ENCODE assay signal across 9 mouse cellular contexts in the genomic region with DNA sequence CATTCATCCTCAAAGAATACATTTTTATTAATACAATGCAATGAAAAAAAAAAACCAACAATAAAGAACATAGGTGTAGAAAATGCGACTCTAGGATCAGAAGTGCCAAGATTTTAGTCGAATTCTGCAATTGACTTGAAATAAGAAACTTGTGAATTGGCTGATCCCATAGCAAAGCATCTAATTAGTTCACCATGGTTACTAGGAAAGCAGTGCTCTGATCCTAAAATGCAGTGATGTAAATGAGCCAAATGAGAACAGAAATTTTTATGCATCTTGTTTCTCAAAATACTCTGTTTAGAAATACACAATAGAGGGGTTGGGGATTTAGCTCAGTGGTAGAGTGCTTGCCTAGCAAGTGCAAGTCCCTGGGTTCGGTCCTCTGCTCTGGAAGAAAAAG. TPM values are rescaled to one million over a fixed set of nuclear protein-coding genes. Genes with fewer than 3 reads are reported as not detected.
A peak's percentile ranks its signal among the peaks of the same experiment; 100 is the strongest.
DNase-seq lines count a peak whose midpoint lies in the region; ATAC-seq and TF ChIP-seq lines count a peak whose summit lies in the region.
"Had no signal": no experiment of that assay in that cellular context is flagged by ENCODE, and none has a peak within 500 bp of the region (broad histone marks: within the 10 kb centered on the region; RNA-seq: fewer than 3 reads in every experiment).

No protein-coding gene starts in this region.

- intact Hi-C loops in gastrocnemius, postnatal 14 days (cut with DNase I; ENCODE audit: low total_unique reads), result no loop called here

- no peaks in the 10 kb centered on the region; the same call in 1 of the 2 replicates for H3K27me3 ChIP-seq in forebrain, embryonic 12.5 days
- H3K27me3 ChIP-seq in forebrain, embryonic 13.5 days, result no peaks in the 10 kb centered on the region
- no peaks in the 10 kb centered on the region for H3K27me3 ChIP-seq in lung, embryonic 14.5 days (ENCODE audit: insufficient read depth, low read length)
- H3K27me3 ChIP-seq in hindbrain, embryonic 13.5 days, result no peaks in the 10 kb centered on the region
- H3K27me3 ChIP-seq in midbrain, embryonic 16.5 days (ENCODE audit: control insufficient read depth, insufficient read depth, low read depth, low read length), result no peaks in the 10 kb centered on the region

- no peak overlapping the region for H3K4me3 ChIP-seq in forebrain, embryonic 12.5 days (replicated peaks)
- H3K4me3 ChIP-seq in forebrain, embryonic 13.5 days, result no peak overlapping the region; the same call in 1 of the 2 replicates
- 0 out of 2 replicates have a peak overlapping the region, but pooled peaks have one; percentile 66 for H3K4me3 ChIP-seq in lung, embryonic 14.5 days (ENCODE audit: low read depth, low read length)
- H3K4me3 ChIP-seq in hindbrain, embryonic 13.5 days, result no peak overlapping the region
- H3K4me3 ChIP-seq in midbrain, embryonic 16.5 days (ENCODE audit: low read depth, low read length), result no peak overlapping the region

- H3K9ac ChIP-seq in forebrain, embryonic 12.5 days, result no peak overlapping the region
- no peak overlapping the region for H3K9ac ChIP-seq in forebrain, embryonic 13.5 days
- H3K9ac ChIP-seq in lung, embryonic 14.5 days, result no peak overlapping the region
- no peak overlapping the region; the same call in 1 of the 2 replicates for H3K9ac ChIP-seq in hindbrain, embryonic 13.5 days
- no peak overlapping the region for H3K9ac ChIP-seq in midbrain, embryonic 16.5 days (ENCODE audit: low read depth, low read length)

- no peak overlapping the region for H3K27ac ChIP-seq in forebrain, embryonic 12.5 days
- H3K27ac ChIP-seq in forebrain, embryonic 13.5 days, result no peak overlapping the region
- no peak overlapping the region; the same call in 1 of the 2 replicates for H3K27ac ChIP-seq in lung, embryonic 14.5 days (ENCODE audit: low read depth)
- H3K27ac ChIP-seq in hindbrain, embryonic 13.5 days, result no peak overlapping the region
- no peak overlapping the region for H3K27ac ChIP-seq in midbrain, embryonic 16.5 days (ENCODE audit: low read length)

- no peak for DNase-seq in lung, embryonic 14.5 days
- DNase-seq in lung, postnatal 10 days, result no peak
- DNase-seq in ovary, postnatal 36 days (ENCODE audit: low spot score), result no peak
- no peak for DNase-seq in gastrocnemius, postnatal 14 days

- WGBS in forebrain, embryonic 12.5 days, result 72% methylated on average over 3 of the region's 3 CpGs
- 54% methylated on average over 3 of the region's 3 CpGs for WGBS in forebrain, embryonic 13.5 days
- WGBS in lung, embryonic 14.5 days, result 91% methylated on average over 3 of the region's 3 CpGs
- WGBS in hindbrain, embryonic 13.5 days, result 89% methylated on average over 3 of the region's 3 CpGs
- 85% methylated on average over 3 of the region's 3 CpGs for WGBS in midbrain, embryonic 16.5 days

- H3K36me3 ChIP-seq in forebrain, embryonic 12.5 days (replicated peaks), result peaks cover 7% of the 10 kb centered on the region
- H3K36me3 ChIP-seq in forebrain, embryonic 13.5 days (ENCODE audit: poor library complexity, severe bottlenecking), result no peaks in the 10 kb centered on the region
- no peaks in the 10 kb centered on the region for H3K36me3 ChIP-seq in lung, embryonic 14.5 days (ENCODE audit: insufficient read depth)
- peaks cover 3% of the 10 kb centered on the region for H3K36me3 ChIP-seq in hindbrain, embryonic 13.5 days
- H3K36me3 ChIP-seq in midbrain, embryonic 16.5 days (ENCODE audit: control insufficient read depth, insufficient read depth, low read length), result peaks cover 2% of the 10 kb centered on the region; the same call in 1 of the 2 replicates

- H3K9me3 ChIP-seq in forebrain, embryonic 12.5 days, result no peaks in the 10 kb centered on the region
- no peaks in the 10 kb centered on the region for H3K9me3 ChIP-seq in forebrain, embryonic 13.5 days (replicated peaks)
- no peaks in the 10 kb centered on the region for H3K9me3 ChIP-seq in lung, embryonic 14.5 days (ENCODE audit: low read depth, low read length)
- H3K9me3 ChIP-seq in hindbrain, embryonic 13.5 days, result no peaks in the 10 kb centered on the region
- H3K9me3 ChIP-seq in midbrain, embryonic 16.5 days (replicated peaks; ENCODE audit: control insufficient read depth, low read length, poor library complexity, severe bottlenecking), result no peaks in the 10 kb centered on the region

- no peak for TF ChIP-seq CTCF in lung, embryonic 14.5 days (IDR thresholded peaks at IDR 0.05; ENCODE audit: low read depth)

- peak overlapping the region; percentile 74; the same call in 1 of the 2 replicates for H3K4me2 ChIP-seq in forebrain, embryonic 12.5 days
- no peak overlapping the region for H3K4me2 ChIP-seq in forebrain, embryonic 13.5 days
- peak overlapping the region; percentile 60 for H3K4me2 ChIP-seq in lung, embryonic 14.5 days
- H3K4me2 ChIP-seq in hindbrain, embryonic 13.5 days, result peak overlapping the region; percentile 68; the same call in 1 of the 2 replicates
- peak overlapping the region; percentile 62 for H3K4me2 ChIP-seq in midbrain, embryonic 16.5 days (ENCODE audit: low read length)

- H3K4me1 ChIP-seq in forebrain, embryonic 12.5 days, result peaks cover 16% of the 10 kb centered on the region
- H3K4me1 ChIP-seq in forebrain, embryonic 13.5 days, result peaks cover 20% of the 10 kb centered on the region
- H3K4me1 ChIP-seq in lung, embryonic 14.5 days (ENCODE audit: insufficient read depth), result peaks cover 7% of the 10 kb centered on the region; the same call in 1 of the 2 replicates
- peaks cover 26% of the 10 kb centered on the region for H3K4me1 ChIP-seq in hindbrain, embryonic 13.5 days (replicated peaks)
- H3K4me1 ChIP-seq in midbrain, embryonic 16.5 days (ENCODE audit: control insufficient read depth, insufficient read depth, low read length), result peaks cover 20% of the 10 kb centered on the region

- no peak for ATAC-seq in forebrain, embryonic 12.5 days (ENCODE audit: low FRiP score)
- no peak for ATAC-seq in forebrain, embryonic 13.5 days
- ATAC-seq in lung, embryonic 14.5 days (ENCODE audit: insufficient read depth), result no peak
- ATAC-seq in hindbrain, embryonic 13.5 days (ENCODE audit: low FRiP score), result no peak
- no peak for ATAC-seq in midbrain, embryonic 16.5 days
- ATAC-seq: inflammation-experienced regulatory T-cells, adult 6 months had no signal

RNA-seq across cellular contexts. Expression of a gene that starts 1.2 kb away (rescaled TPM):
- polyA plus RNA-seq in forebrain, embryonic 12.5 days (2016; fragmentation: Nextera tagmentation; extraction: Ambion mirVana), result 121 and 134 TPM in 2 replicates
- 130 and 142 TPM in 2 replicates for polyA plus RNA-seq in forebrain, embryonic 13.5 days (2015; fragmentation: Nextera tagmentation; extraction: Ambion mirVana)
- polyA plus RNA-seq in lung, embryonic 14.5 days (2014; fragmentation: Nextera tagmentation; extraction: Ambion mirVana), result 108 and 112 TPM in 2 replicates
- 98.1 and 110 TPM in 2 replicates for polyA plus RNA-seq in hindbrain, embryonic 13.5 days (2015; fragmentation: Nextera tagmentation; extraction: Ambion mirVana)
- polyA plus RNA-seq in midbrain, embryonic 16.5 days (2015; fragmentation: Nextera tagmentation; extraction: Ambion mirVana), result 75.7 and 77.3 TPM in 2 replicates
- 10 to 100 TPM; 48.3 to 51.0 TPM for total RNA-seq in gastrocnemius, postnatal 14 days (2021)

RNA-seq across cellular contexts. Expression of a gene that starts 57.6 kb away (rescaled TPM):
- polyA plus RNA-seq in forebrain, embryonic 12.5 days (2016; fragmentation: Nextera tagmentation; extraction: Ambion mirVana), result 30.7 and 37.7 TPM in 2 replicates
- 29.8 and 34.8 TPM in 2 replicates for polyA plus RNA-seq in forebrain, embryonic 13.5 days (2015; fragmentation: Nextera tagmentation; extraction: Ambion mirVana)
- 28.1 and 32.7 TPM in 2 replicates for polyA plus RNA-seq in lung, embryonic 14.5 days (2014; fragmentation: Nextera tagmentation; extraction: Ambion mirVana)
- 33.5 and 37.8 TPM in 2 replicates for polyA plus RNA-seq in hindbrain, embryonic 13.5 days (2015; fragmentation: Nextera tagmentation; extraction: Ambion mirVana)
- polyA plus RNA-seq in midbrain, embryonic 16.5 days (2015; fragmentation: Nextera tagmentation; extraction: Ambion mirVana), result 30.2 and 30.3 TPM in 2 replicates
- total RNA-seq in gastrocnemius, postnatal 14 days (2021), result 1 to 10 TPM; 7.1 to 8.0 TPM
